Mouse (Mus musculus): ENCODE results near the gene Pik3c2b.
A peak's percentile ranks its signal among the peaks of the same experiment; 100 is the strongest.

- TF ChIP-seq POLR2A (IDR thresholded peaks at IDR 0.05; ENCODE audit: insufficient read length, low read depth), result no peak
- no peak for TF ChIP-seq TCF3 (IDR thresholded peaks at IDR 0.05; ENCODE audit: insufficient read length, low read depth)
- TF ChIP-seq USF1 (IDR thresholded peaks at IDR 0.05; ENCODE audit: low read depth), result no peak
- TF ChIP-seq MAX (IDR thresholded peaks at IDR 0.05; ENCODE audit: low read depth), result no peak
- peak in 2 of 3 experiments; percentile 35 to 72 for TF ChIP-seq MYOD1 (IDR thresholded peaks at IDR 0.05; ENCODE audit: control insufficient read depth in 1 of 3, insufficient read length in 2 of 3, low read depth in 2 of 3)
- TF ChIP-seq MYOG (IDR thresholded peaks at IDR 0.05; ENCODE audit: control insufficient read depth in 1 of 3, insufficient read depth in 1 of 3, insufficient read length in 2 of 3, low read depth in 2 of 3), result peak; percentile 11 to 64 (median 38)
- TF ChIP-seq TCF12 (IDR thresholded peaks at IDR 0.05; ENCODE audit: insufficient read depth, poor library complexity, severe bottlenecking), result peak; percentile 16
- no peak for TF ChIP-seq E2F4 (IDR thresholded peaks at IDR 0.05; ENCODE audit: insufficient read depth)
- no peak for TF ChIP-seq POLR2AphosphoS2 (IDR thresholded peaks at IDR 0.05; ENCODE audit: insufficient read length, low read depth)
Measured at GRCm38 (mm10) chr1:133083942-133084625, 38.6 kb downstream of the Pik3c2b start.

Measured in myocyte (in vitro differentiated cells).